Mouse (Mus musculus) erythroblast, embryonic 14.5 days (primary cell): ENCODE data around the gene Chst15. TPM values are rescaled to one million over a fixed set of nuclear protein-coding genes. Genes with fewer than 3 reads are reported as not detected.

Experiments used
- H3K27me3 ChIP-seq: 2 replicates; pipeline ENCODE4 v1.6.1; 2012; ENCODE audit warnings: inconsistent platforms; ENCODE audit not compliant: control insufficient read depth
- H3K36me3 ChIP-seq: 2 replicates; pipeline ENCODE4 v1.6.1; 2012; ENCODE audit warnings: mild to moderate bottlenecking, inconsistent platforms; ENCODE audit not compliant: control insufficient read depth
- H3K4me1 ChIP-seq: 2 replicates; pipeline ENCODE4 v1.6.1; 2012; ENCODE audit warnings: inconsistent platforms; ENCODE audit not compliant: control insufficient read depth
- H3K4me3 ChIP-seq: replicated peaks from 2 replicates; pipeline ENCODE3; 2012; ENCODE audit warnings: moderate library complexity, mild to moderate bottlenecking, inconsistent platforms
- H3K9me3 ChIP-seq: 2 replicates; pipeline ENCODE4 v1.6.1; 2012; ENCODE audit warnings: low read length, inconsistent platforms, mixed read lengths; ENCODE audit not compliant: control insufficient read depth
- GATA1 ChIP-seq: IDR thresholded peaks from 2 replicates; pipeline ENCODE4 v1.6.1; 2012; ENCODE audit warnings: low read length, inconsistent platforms, mixed read lengths
- TAL1 ChIP-seq: IDR thresholded peaks from 3 replicates; pipeline ENCODE4 v1.6.1; 2012; ENCODE audit warnings: low read length, inconsistent platforms, mixed read lengths
- polyA plus RNA-seq: library from polyadenylated mRNA; stranded (reverse); fragments of >175 nt; gene quantifications from 2 replicates; pipeline ENCODE4 v1.2.3, GENCODE M21; 2012

The Chst15 gene
- polyA plus RNA-seq, 1 experiment: 0.05 TPM

GRCm38 (mm10) chr7:132296661-132297443 lies 20.2 kb downstream of the Chst15 start:
- no peaks in the 10 kb centered on the region for H3K36me3 ChIP-seq
- no peak for TF ChIP-seq GATA1
- no peak for TF ChIP-seq TAL1
- H3K9me3 ChIP-seq: no peaks in the 10 kb centered on the region
- no peaks in the 10 kb centered on the region for H3K27me3 ChIP-seq
- H3K4me1 ChIP-seq: no peaks in the 10 kb centered on the region
- no peak overlapping the region for H3K4me3 ChIP-seq

- Histone ChIP-seq H3K36me3 (no peaks in the 10 kb centered on the region), H3K9me3 (no peaks in the 10 kb centered on the region), H3K4me1 (no peaks in the 10 kb centered on the region), H3K4me3 (no peak overlapping the region), H3K27me3 (no peaks in the 10 kb centered on the region)
- TF ChIP-seq GATA1: no peak
Measured at GRCm38 (mm10) chr7:132296132-132296531, 20.9 kb downstream of the Chst15 start.

DNA sequence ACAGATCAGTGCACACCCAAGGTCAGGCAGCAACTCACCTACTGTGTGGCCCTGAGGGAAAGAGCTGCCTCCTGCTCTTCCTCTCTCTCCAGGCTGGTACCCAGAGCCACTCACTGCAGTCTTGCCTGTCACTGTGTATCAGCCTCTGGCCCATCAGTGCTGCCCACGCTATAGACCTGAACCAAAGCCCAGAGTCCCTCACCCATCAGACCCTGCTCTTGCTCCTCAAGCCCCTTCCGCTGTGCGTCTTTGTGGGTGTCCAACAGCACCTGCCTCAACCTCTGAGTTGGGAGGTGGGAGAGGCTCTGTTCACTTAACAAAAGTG lies 29.7 kb downstream of the Chst15 start:
- TF ChIP-seq TAL1 (no peak), GATA1 (no peak)
- Histone ChIP-seq H3K4me1 (peaks cover 4% of the 10 kb centered on the region; the same call in 1 of the 2 replicates), H3K9me3 (no peaks in the 10 kb centered on the region), H3K36me3 (no peaks in the 10 kb centered on the region), H3K4me3 (no peak overlapping the region), H3K27me3 (no peaks in the 10 kb centered on the region)

- H3K4me3 ChIP-seq: no peak overlapping the region
- H3K27me3 ChIP-seq: no peaks in the 10 kb centered on the region
- H3K9me3 ChIP-seq: no peaks in the 10 kb centered on the region
- no peaks in the 10 kb centered on the region for H3K36me3 ChIP-seq
- TF ChIP-seq GATA1 (no peak), TAL1 (no peak)
- H3K4me1 ChIP-seq: peaks cover 4% of the 10 kb centered on the region; the same call in 1 of the 2 replicates
Measured at GRCm38 (mm10) chr7:132286630-132287339, 30.2 kb downstream of the Chst15 start.

DNA sequence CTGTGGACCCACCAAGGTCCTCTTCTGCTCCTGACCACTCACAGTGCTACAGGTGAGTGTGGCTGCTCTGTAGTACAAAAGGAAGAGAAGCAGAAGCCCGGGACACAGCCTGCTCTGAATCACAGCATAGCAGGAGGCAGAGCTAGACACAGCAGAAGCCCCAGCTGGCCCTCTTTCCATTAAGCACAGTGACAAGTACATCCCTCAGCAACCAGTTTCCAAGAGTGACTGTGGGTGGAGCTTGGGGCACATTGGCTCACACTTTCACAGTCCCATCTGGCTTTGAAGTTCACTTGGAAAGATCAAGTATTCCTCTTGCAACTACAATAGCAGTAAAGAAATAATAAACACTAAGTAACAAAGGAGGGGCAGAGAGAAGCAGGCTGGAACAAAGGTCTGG lies 32.2 kb downstream of the Chst15 start:
- no peak for TF ChIP-seq TAL1
- TF ChIP-seq GATA1: no peak
- H3K27me3 ChIP-seq: no peaks in the 10 kb centered on the region
- H3K4me1 ChIP-seq: peaks cover 4% of the 10 kb centered on the region; the same call in 1 of the 2 replicates
- no peaks in the 10 kb centered on the region for H3K36me3 ChIP-seq
- no peak overlapping the region for H3K4me3 ChIP-seq
- H3K9me3 ChIP-seq: no peaks in the 10 kb centered on the region

DNA sequence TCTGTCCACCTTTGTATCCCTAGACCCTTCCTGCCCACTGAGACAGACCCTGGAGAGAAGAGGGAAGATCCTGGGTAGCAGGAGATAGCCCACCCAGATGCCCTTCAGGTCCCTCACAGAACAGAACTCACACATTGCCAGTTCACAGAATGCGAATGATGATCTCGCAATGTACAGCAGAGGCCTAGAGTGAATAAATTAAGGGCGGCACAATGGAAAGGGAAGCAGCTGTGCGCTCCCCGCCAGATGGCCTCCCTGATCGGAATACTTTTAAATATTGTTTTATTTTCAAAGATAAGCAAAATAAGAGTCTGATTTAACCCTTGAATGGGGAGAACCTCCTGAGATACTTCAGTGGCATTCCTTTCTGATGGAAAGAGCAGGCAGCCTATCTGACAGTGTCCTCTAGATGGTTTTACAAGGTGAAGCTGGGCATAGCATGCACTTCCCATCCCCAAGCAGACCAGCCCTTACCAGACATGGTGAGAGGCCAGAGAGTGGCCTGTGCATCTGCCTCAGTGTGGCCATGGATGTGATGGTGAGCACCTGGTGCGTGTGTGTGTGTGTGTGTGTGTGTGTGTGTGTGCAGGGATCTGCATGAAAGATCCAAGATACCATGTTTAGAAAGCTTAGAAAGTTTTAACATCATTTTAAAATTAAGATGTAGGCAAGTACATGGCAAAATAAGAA lies 32.8 kb downstream of the Chst15 start:
- H3K36me3 ChIP-seq: no peaks in the 10 kb centered on the region
- TF ChIP-seq TAL1 (no peak), GATA1 (no peak)
- H3K4me1 ChIP-seq: peaks cover 4% of the 10 kb centered on the region; the same call in 1 of the 2 replicates
- H3K27me3 ChIP-seq: no peaks in the 10 kb centered on the region
- H3K4me3 ChIP-seq: no peak overlapping the region
- no peaks in the 10 kb centered on the region for H3K9me3 ChIP-seq

GRCm38 (mm10) chr7:132282576-132282975 lies 34.5 kb downstream of the Chst15 start:
- Histone ChIP-seq H3K9me3 (no peaks in the 10 kb centered on the region), H3K27me3 (no peaks in the 10 kb centered on the region), H3K4me3 (no peak overlapping the region), H3K4me1 (peaks cover 4% of the 10 kb centered on the region; the same call in 1 of the 2 replicates), H3K36me3 (no peaks in the 10 kb centered on the region)
- TF ChIP-seq TAL1: no peak
- TF ChIP-seq GATA1: no peak

DNA sequence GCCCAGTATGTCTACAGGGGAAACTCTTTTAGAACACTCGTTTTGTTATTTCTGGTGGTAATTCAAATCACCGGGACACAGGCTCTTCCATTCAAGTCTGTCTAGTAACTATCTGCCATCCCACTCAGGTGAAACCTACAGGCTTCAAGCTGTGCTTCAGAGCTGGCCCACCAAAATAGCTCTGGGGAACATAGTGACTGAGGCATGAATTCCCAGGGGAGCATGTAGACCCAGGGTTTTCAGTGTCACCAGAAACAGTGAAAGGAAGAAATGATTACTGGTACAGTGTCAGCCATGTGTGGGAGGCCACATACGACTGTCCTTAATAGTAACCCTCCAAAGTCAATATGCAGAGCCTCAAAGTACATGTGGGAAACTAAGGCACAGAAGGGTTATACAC lies 34.9 kb downstream of the Chst15 start:
- TF ChIP-seq GATA1 (no peak), TAL1 (no peak)
- no peaks in the 10 kb centered on the region for H3K36me3 ChIP-seq
- no peak overlapping the region for H3K4me3 ChIP-seq
- no peaks in the 10 kb centered on the region for H3K9me3 ChIP-seq
- H3K27me3 ChIP-seq: no peaks in the 10 kb centered on the region
- H3K4me1 ChIP-seq: peaks cover 1% of the 10 kb centered on the region; the same call in 1 of the 2 replicates

GRCm38 (mm10) chr7:132281753-132282152 lies 35.3 kb downstream of the Chst15 start:
- Histone ChIP-seq H3K4me3 (no peak overlapping the region), H3K9me3 (no peaks in the 10 kb centered on the region), H3K4me1 (no peaks in the 10 kb centered on the region), H3K27me3 (no peaks in the 10 kb centered on the region), H3K36me3 (no peaks in the 10 kb centered on the region)
- TF ChIP-seq TAL1 (no peak), GATA1 (no peak)

DNA sequence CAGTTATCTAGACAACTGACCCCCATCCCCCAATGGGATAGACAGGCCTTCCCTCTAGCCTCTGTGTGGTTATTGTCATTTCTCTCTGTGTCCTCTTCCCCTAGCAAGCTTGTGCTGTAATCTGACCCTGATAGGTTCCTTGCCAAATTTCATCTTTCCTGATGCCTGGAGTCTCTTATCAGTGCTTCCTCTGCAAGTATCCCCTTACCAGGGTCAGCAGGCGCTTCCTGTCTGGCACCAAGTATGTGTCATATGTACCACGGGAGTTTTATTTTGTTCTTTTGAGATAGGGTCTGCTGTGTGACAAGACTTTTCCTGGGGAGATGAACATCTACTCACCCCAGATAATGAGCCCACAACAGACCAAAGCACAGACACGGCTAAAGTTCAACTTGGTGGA lies 38.4 kb downstream of the Chst15 start:
- no peaks in the 10 kb centered on the region for H3K9me3 ChIP-seq
- TF ChIP-seq GATA1: no peak
- TF ChIP-seq TAL1: no peak
- no peaks in the 10 kb centered on the region for H3K27me3 ChIP-seq
- no peaks in the 10 kb centered on the region for H3K4me1 ChIP-seq
- H3K4me3 ChIP-seq: no peak overlapping the region
- H3K36me3 ChIP-seq: no peaks in the 10 kb centered on the region
